Mouse (Mus musculus) thymus, postnatal 0 days (tissue): Measurements from ENCODE around the gene Lgi2. TPM values are rescaled to one million over a fixed set of nuclear protein-coding genes. Genes with fewer than 3 reads are reported as not detected.

Experiments used
- DNase-seq: peaks from one replicate; pipeline ENCODE4 v3.0.0-alpha.2; 2015; ENCODE audit warnings: low spot score
- polyA plus RNA-seq: library from polyadenylated mRNA; unstranded; fragments of >200 nt; fragmentation: Nextera tagmentation; extraction: Ambion mirVana; gene quantifications from 2 replicates; pipeline ENCODE4 v1.2.1, GENCODE M21; 2015

The Lgi2 gene
- polyA plus RNA-seq, 1 experiment from 2014 or later: 2.4 TPM

GRCm38 (mm10) chr5:52539483-52539882, 26.8 kb downstream of the Lgi2 start:
- no peak for DNase-seq

- DNase-seq: no peak
These were observed 29.2 kb downstream of the Lgi2 start for GRCm38 (mm10) chr5:52537024-52537423.

- no peak for DNase-seq
These were observed 31.3 kb downstream of the Lgi2 start for GRCm38 (mm10) chr5:52534798-52535590.

- DNase-seq: no peak
These were observed 32.6 kb downstream of the Lgi2 start for GRCm38 (mm10) chr5:52533705-52534104.

DNA sequence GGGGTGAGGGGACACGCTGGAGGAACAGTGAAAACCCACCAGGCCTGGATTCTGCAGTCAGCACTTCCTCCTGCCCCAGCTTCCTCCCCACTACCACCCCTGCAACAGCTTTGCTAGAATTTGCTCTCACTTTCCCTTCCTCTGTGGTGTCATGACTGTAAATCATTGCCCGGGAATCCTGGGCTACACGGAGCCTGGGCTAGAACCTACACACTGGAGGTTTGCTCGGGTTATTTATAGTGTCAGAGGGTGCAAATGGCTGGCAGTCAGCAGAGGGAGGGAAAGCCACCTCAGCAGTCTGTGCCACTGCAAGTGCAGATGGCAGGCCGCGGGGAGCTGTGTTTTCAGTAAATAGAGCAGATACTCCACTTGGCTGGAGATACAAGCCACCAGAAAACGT, 37.7 kb downstream of the Lgi2 start:
- DNase-seq: no peak

- DNase-seq: no peak
These were observed 39.8 kb downstream of the Lgi2 start for GRCm38 (mm10) chr5:52526324-52526986.

DNA sequence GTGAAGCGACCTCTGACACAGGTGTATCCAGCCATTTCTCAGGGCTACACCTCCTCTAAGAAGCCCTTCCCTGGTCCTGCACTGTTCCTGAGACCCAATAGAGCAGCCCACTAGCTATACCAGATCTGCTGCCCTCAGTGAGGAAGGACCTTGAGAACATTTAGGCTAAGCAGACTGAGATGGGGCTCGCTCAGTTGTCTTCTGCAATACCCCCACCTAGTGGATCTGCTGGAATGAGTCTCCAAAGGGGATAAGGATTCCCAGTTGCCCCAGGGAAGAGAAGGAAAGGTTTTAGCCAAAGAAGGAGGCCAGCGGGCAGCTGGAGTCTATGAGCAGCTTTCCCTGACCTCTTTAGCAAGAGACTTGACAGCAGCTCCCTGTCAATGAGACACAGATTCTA, 42.1 kb downstream of the Lgi2 start:
- no peak for DNase-seq

DNA sequence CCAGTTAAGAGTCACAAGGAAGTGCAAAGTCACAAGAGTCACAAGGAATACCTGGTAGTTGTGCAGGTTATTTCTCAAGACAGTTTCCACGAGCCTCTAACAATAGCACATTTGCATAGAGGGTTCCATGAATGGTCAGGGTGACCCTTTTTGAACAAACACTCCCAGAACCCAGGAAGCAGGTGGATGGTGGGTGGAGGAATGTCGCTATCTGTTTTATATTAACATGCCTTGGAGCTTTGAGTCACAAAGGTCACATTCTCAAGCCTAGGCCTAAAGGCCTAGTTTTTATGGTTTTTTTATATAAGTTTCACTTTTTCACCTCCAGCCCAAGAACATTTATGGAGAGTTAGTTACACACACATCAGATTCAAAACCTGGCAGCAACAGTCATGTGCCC, 46.3 kb downstream of the Lgi2 start:
- DNase-seq: no peak

- no peak for DNase-seq
These were observed 50.2 kb downstream of the Lgi2 start for GRCm38 (mm10) chr5:52516072-52516476.

DNA sequence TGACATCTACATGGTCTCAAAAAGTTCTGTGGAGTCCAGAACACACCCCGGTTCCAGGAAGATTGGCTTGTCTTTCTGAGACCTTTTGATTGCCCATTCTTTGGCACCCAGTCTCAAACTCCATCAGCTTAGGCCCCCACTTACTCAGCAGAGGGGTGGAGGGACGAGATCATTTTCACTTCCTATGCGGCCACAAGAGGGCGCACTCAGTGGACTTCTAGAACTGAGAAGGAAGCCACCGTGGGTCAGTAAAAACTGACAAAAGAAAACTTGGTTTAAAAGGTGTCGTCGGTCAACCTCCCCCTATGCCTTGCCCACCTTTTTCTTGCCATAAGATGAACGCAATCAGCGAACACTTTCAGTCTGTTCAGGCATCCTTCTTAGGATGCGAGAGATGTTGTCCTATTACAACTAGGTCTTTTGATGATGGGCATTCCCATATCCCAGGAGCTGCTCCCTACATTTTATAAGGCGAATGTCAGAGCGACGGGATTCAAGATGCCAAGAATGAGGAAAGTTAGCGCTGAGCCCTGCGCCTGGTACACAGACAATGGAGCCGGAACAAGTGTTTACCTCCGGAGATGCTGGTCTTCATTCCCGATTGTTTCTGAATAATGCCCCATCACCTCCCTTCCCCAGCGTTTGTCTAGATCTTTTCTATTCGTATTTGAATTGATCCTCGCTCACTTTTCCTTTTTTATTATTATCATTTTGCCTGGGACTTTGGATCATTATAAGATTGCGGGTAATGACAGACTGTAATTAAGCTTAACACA, 50.8 kb downstream of the Lgi2 start:
- peak; percentile 58 for DNase-seq

GRCm38 (mm10) chr5:52511089-52511488, 55.2 kb downstream of the Lgi2 start:
- DNase-seq: no peak

DNA sequence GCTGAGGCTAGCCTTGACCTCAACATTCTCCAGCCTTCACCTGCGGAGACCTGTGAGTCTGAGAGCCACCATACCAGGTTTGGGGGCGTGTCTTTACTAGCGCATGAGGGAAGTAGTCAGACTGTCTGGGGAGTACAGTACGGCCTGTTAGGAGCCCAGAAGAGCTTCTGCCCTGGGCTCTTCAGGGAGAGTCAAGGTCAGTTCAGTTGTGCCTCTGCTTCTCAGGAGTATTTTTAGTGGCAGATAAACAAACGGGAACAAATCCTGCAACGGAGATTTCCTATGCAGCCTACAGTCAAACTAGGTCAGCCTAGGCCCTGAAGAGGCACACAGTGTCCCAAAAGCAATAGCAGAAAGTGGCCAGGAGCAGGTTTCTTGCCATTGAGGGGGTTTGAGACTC, 56.8 kb downstream of the Lgi2 start:
- DNase-seq: no peak

- no peak for DNase-seq
These were observed 61.6 kb downstream of the Lgi2 start for GRCm38 (mm10) chr5:52504666-52505065.

DNA sequence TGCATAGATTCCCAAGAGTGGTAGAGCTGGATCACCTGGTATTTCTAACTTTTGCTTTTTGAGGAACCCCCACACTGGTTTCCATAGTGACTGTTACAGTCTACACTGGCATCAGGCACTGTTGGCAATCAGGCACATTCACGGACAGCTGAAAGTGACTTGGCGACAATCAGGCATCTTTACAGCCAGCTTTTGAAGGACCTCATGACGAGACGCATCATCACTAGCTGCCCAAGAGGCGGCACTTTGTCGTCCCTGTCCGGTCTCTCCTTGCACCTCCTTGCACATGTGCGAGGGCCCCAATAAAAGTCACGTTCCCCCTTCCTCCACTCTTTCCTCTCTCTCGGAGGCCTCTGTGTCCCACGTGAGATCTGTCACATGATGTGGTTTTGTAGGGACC, 62.1 kb downstream of the Lgi2 start:
- no peak for DNase-seq

DNA sequence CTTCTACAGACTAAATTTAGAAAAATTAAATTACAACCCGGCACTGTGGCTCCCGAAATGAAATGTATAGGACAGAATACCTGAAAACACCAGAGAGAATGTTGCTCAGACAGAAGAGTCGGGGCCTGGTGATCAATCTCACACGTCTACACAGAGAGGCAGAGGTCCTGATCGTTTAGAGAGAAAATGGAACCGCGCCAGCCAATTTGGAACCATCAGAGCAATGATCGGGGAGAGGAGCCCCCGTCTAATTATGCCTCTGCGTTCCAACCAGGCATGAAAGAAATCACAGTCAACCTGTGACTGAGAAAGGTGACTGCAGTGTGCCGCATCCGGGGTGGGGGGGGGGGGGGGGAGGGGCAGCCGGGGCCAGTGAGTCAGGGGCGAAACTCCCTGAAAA, 70.6 kb downstream of the Lgi2 start:
- no peak for DNase-seq

DNA sequence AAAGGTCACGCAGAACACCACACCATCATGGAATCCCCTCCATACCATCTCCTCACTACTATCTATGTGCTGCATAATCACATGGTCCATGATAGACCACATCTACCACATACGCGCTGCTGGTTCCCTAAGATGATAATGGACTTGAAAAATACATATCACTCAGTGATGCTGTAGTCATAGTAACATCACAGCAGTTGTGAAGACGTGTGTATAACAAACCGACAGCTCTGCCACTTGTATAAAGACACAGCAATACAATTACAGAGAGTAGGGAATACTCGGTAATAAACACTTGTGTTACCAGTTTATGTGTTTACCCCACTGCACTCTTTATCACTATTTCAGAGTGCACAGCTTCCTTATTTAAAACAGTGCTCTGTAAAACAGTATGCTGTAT, 74.8 kb downstream of the Lgi2 start:
- no peak for DNase-seq

DNA sequence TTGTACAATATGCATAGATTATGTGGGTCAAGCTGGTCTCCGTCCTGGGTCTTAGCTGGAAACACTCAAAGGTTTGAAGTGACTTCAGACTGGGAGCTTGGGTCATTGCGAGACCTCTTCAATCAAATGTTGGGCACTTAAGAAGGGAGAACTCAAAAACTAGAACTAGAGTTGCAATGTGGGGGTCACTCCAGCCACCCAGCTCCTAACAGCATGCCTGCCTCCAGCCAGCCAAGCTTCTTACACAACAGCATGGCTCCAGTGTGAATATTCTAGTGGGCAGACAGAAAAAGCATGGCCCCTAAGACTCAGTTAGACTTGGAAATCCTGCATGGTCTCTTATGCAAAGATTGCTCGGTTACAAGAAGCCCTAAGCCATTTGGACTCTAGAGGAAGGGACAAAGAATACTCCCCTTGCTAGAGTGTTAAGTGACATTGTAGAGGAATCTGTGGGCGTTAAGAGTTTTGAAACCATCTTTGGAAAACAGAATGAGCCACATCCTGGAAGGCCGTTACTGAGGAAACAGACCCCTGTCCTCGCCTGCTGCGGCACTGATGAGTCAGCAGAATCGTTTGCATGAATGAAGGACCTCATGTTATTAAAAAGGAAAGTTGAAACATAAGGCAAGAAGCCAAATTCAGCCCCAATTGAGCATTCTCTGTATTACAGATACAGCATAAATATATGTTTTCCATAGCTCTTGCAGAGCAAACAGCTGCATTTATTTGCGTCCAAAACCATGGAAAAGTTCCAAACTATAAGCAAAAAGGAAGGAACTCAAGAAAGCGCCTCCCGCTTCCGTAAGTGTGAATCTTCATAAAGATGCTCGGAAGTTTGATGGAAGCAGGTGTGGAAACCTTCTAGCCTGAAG, 78.5 kb downstream of the Lgi2 start:
- DNase-seq: no peak
